Mouse (Mus musculus) brain, embryonic 14.5 days (tissue): ENCODE measurements at regions not wholly inside any gene's neighbourhood (a gene's known extent, or its start where the extent isn't known, plus 50 kb on each side); places are given as distances from the start of the nearest gene placed in this dataset.

Experiments
- CTCF ChIP-seq: fragments of 200-500 bp; IDR thresholded peaks from 2 replicates; pipeline ENCODE4 v1.5.1; 2012; ENCODE audit warnings: inconsistent platforms, mild to moderate bottlenecking, moderate library complexity, borderline replicate concordance; ENCODE audit not compliant: insufficient read depth, insufficient read length; ENCODE audit errors: extremely low read depth
- POLR2A ChIP-seq: fragments of 200-500 bp; IDR thresholded peaks from 2 replicates; pipeline ENCODE4 v1.6.1; 2012; ENCODE audit warnings: mild to moderate bottlenecking, inconsistent platforms, borderline replicate concordance; ENCODE audit not compliant: poor library complexity, insufficient read depth, insufficient read length, severe bottlenecking; ENCODE audit errors: extremely low read depth

- TF ChIP-seq CTCF (no peak), POLR2A (no peak)
Measured at GRCm38 (mm10) chr2:173413906-173414656, 108.3 kb upstream of the 1700021F07Rik start.
